Mouse (Mus musculus) G1E-ER4 (cell line): ENCODE results near the gene Abca5. TPM values are rescaled to one million over a fixed set of nuclear protein-coding genes. Genes with fewer than 3 reads are reported as not detected.

ENCODE experiments used
- GATA1 ChIP-seq: IDR thresholded peaks from one replicate; pipeline ENCODE4 v1.8.0; 2012; ENCODE audit warnings: low read length, inconsistent platforms
- polyA plus RNA-seq: library from polyadenylated mRNA; stranded (reverse); fragments of >175 nt; gene quantifications from 2 replicates; pipeline ENCODE4 v1.2.3, GENCODE M21; 2012

Gene Abca5
- polyA plus RNA-seq, 1 experiment: not detected

DNA sequence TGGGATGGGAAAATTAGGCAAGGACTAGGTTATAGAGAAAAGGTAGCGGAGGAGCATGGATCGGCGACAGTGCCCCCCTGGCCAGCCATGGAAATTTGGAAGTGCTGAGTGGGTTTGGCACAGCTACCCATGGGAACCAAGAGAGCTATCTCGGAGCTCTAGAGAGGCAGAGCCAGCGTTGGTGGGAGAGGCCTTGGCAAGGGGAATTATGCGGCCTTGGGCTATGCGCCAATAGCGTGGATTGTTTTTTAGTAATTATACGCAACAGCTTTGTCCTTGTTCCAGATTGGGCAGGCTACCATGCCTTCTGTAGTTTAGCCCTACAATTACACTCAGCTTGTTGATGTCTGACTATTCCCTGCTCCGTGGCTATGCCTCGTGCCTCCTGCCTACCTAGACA, 70.8 kb downstream of the Abca5 start:
- TF ChIP-seq GATA1: no peak

DNA sequence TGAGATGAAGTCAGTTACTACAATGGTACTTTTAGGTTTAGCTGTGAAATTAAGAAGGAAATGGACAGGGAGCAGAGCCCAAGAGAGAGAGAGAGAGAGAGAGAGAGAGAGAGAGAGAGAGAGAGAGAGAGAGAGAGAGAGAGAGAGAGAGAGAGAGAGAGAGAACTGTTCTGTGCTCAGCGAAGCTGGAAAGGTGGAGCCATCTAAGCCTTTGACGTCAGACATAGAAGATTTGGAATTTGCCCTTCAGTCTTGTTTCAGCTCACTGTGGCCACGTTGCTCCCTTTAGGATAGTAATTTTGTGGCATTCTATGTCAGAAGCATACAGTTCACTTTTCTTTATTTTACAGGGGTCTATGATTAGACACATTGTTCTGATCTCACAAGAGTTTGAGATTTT, 75.6 kb downstream of the Abca5 start:
- no peak for TF ChIP-seq GATA1

DNA sequence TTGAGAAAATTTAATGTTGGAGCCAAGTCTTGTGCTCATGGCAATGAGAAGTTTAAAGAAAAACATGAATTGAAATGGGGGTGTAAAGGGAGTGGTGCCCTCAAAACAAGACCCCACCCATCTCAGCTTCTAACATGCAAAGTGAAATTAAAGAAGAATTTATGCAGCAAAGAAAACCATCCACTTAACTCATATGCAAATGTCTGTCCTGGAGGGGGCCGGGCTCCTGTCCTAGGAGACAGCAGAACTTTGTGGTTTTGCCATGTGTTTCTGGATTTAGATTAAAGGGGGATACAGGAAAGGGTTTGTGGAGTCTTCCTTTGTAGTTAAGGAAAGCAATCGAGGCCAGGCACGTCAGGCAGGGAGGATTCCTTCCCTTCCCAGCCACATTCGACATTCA, 79.6 kb downstream of the Abca5 start:
- no peak for TF ChIP-seq GATA1

DNA sequence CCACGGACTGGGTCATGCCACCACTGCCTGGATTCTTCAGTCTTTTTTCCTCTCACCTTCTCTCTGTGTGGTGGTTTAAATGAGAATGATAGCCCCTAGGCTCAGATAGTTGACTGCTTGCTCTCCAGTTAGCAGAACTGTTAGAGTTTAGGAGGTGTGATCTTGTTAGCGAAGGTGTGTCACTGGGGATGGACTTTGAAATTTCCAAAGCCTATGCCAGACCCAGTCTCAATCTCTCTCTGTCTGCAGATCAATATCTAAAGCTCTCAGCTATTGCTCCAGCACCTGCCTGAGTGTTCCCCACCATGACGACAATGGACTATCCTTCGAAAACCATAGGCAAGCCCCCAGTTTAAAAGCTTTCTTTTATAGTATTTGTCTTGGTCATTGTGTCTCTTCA, 80.5 kb downstream of the Abca5 start:
- no peak for TF ChIP-seq GATA1

DNA sequence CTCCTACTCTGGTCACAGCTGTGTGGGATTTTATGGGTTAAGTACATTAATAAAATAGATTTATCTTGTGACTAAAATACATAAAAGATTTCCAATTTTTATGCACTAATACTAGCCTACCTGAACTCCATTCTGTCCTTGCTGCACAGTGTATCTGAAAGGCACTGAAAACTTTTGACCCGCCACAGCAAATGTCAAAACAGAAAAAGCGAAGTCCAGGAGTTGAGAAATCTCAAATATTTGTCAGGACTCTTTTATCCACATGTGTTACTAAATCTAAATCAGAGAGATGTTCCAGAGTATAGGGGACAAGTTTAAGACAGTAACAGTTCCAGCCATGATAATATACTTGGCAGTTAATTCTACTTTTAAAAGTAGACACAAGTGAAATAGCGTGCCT, 85.3 kb downstream of the Abca5 start:
- no peak for TF ChIP-seq GATA1

DNA sequence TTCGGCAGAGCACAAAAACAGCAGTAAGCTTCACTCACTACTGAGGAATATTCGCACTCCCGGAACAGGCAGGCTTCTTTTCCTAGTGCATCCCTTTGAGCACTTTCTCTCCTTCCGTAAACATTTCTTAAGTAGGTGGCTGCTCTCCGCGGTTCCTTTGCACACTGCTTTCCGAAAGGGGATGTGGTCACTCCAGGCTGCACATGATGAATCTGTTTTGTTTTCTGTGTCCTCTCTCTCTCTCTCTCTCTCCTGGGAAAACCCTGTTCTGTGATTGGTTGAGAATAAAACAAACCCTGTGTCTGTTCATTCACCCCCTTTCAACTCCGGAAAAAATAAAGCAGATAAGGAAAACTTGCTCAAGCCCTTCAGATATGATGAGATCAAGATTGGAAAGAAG, 86.0 kb downstream of the Abca5 start, which contains the start of gene Abca6:
Gene Abca6 (minus strand): TSS at position 243 of the 400 bp plus-strand sequence.
- no peak for TF ChIP-seq GATA1

DNA sequence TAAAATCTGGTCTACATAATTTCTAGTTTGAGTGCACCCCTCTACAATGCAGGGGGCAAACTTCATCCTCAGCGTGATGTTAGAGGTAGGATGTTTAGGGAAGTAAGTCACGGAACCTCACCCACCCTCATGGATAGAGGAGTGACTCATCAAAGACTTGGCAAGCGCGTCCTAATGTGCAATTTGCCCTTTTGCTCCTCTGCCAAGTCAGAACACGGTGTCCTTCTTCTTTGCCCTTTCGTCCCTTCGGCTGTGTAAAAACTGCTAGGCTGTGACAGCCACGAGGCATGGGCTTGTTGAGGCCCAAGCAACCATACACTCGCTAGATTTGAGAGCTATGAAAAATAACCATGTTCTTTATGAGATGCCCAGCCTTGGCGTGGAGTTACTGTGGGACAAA, 92.8 kb downstream of the Abca5 start:
- no peak for TF ChIP-seq GATA1

DNA sequence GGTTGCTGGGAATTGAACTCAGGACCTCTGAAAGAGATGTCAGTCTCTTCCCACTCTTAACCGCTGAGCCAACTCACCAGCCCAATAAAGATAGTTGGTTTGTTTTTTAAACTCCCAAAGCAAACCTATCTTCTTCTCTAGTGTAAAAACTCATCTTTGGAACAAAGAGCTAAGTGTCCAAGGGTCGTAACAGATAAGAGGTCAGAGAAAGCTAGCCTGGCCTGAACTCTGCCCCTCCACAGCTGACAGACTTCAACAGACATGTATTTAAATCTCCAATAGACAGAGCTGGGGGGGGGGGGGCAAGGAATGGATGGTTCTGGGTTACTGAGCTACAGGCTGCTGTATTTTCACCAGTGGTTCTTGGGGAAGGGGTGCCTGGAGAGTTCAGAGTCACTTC, 100.0 kb downstream of the Abca5 start:
- TF ChIP-seq GATA1: no peak

DNA sequence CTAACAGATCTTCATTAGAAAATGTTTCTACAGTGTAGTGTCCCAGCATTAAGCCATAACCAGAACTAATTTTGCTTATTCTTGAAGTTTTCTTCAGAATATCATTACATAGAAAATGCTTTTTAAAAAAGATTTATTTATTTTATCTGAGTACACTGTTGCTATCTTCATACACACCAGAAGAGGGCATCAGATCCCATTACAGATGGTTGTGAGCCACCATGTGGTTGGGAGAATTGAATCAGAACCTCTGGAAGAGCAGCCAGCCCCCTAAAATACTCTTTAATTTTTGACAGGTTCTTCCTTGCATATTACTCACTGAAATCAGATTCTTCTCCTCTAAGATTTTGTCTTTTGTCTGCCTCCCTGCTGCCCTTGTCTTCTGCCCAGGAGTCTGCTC, 104.5 kb downstream of the Abca5 start:
- no peak for TF ChIP-seq GATA1

Other genes starting within 250 kb of the Abca5 start
- gene Abca8a, start 241.7 kb downstream of the Abca5 start, polyA plus RNA-seq: not detected in 2 replicates
- not detected in 2 replicates for gene Abca9, start 169.5 kb downstream of the Abca5 start, polyA plus RNA-seq
- gene Abca6, start 85.9 kb downstream of the Abca5 start, polyA plus RNA-seq: not detected in 2 replicates
- not detected in 2 replicates for gene Map2k6, start 61.4 kb upstream of the Abca5 start, polyA plus RNA-seq